Mouse (Mus musculus): Measurements from ENCODE around the gene Gja8. TPM values are rescaled to one million over a fixed set of nuclear protein-coding genes. Genes with fewer than 3 reads are reported as not detected.

Gja8 gene
- not detected in 4 replicates for total RNA-seq (2023; ENCODE audit: inconsistent age)

GRCm38 (mm10) chr3:96925920-96926319 is at the start of gene Gja8:
Gene Gja8, minus strand, starts transcription at chr3:96926020.

GRCm38 (mm10) chr3:96904851-96905541 is 20.8 kb downstream of the Gja8 start, which contains the start of gene Gpr89:
Gene Gpr89, minus strand, starts transcription at chr3:96905346.

GRCm38 (mm10) chr3:96904393-96904792 is 21.4 kb downstream of the Gja8 start, which contains the start of gene Gja5:
Gene Gja5, plus strand, starts transcription at chr3:96904693.

Other genes with a start within 250 kb of the Gja8 start
- gene Pias3, start 229.6 kb downstream of the Gja8 start, total RNA-seq (2023; ENCODE audit: inconsistent age) = 36.7 to 42.8 TPM (median 39.4 TPM) in 4 replicates
- gene Nudt17, start 217.5 kb downstream of the Gja8 start, total RNA-seq (2023; ENCODE audit: inconsistent age) = 0.67 to 1.3 TPM (median 0.94 TPM) in 4 replicates
- 53.3 to 59.5 TPM (median 55.8 TPM) in 4 replicates for gene Polr3c, start 198.4 kb downstream of the Gja8 start, total RNA-seq (2023; ENCODE audit: inconsistent age)
- 50.2 to 61.3 TPM (median 53.4 TPM) in 4 replicates for gene Rnf115, start 198.4 kb downstream of the Gja8 start, total RNA-seq (2023; ENCODE audit: inconsistent age)
- gene Pdzk1, start 96.7 kb downstream of the Gja8 start, total RNA-seq (2023; ENCODE audit: inconsistent age) = not detected in 4 replicates
- 0.99 to 2.1 TPM (median 1.3 TPM) in 4 replicates for gene Cd160, start 96.7 kb downstream of the Gja8 start, total RNA-seq (2023; ENCODE audit: inconsistent age)
- gene Gja5, start 21.3 kb downstream of the Gja8 start, total RNA-seq (2023; ENCODE audit: inconsistent age) = not detected in 4 replicates
- gene Gpr89, start 20.7 kb downstream of the Gja8 start, total RNA-seq (2023; ENCODE audit: inconsistent age) = 17.1 to 19.4 TPM (median 18.4 TPM) in 4 replicates
- gene Acp6, start 232.8 kb upstream of the Gja8 start, total RNA-seq (2023; ENCODE audit: inconsistent age) = 35.0 to 43.7 TPM (median 41.0 TPM) in 4 replicates